Mouse (Mus musculus): Measurements from ENCODE around the gene Prkcz. TPM values are rescaled to one million over a fixed set of nuclear protein-coding genes. Genes with fewer than 3 reads are reported as not detected.

Gene Prkcz
- polyA plus RNA-seq, 1 experiment from 2014 or later = 3.0 TPM

- Histone ChIP-seq H3K4me2 (ENCODE audit: low read depth, low read length) (no peak overlapping the region), H3K9me3 (ENCODE audit: low read length) (no peaks in the 10 kb centered on the region), H3K9ac (replicated peaks) (no peak overlapping the region), H3K4me1 (ENCODE audit: insufficient read depth) (no peaks in the 10 kb centered on the region), H3K4me3 (ENCODE audit: low read depth, low read length) (no peak overlapping the region), H3K27ac (ENCODE audit: low read depth) (no peak overlapping the region), H3K36me3 (replicated peaks; ENCODE audit: insufficient read depth, low read length) (no peaks in the 10 kb centered on the region), H3K27me3 (ENCODE audit: insufficient read depth, low read length) (no peaks in the 10 kb centered on the region)
- DNase-seq (no peak), ATAC-seq (no peak)
- 75% methylated on average over 10 of the region's 10 CpGs for WGBS (ENCODE audit: insufficient replicate concordance)
- TF ChIP-seq EP300 (IDR thresholded peaks at IDR 0.05; ENCODE audit: low read depth) (no peak), CTCF (IDR thresholded peaks at IDR 0.05; ENCODE audit: low read depth) (no peak)
Observed at GRCm38 (mm10) chr4:155292863-155293262, 68.3 kb downstream of the Prkcz start.

DNA sequence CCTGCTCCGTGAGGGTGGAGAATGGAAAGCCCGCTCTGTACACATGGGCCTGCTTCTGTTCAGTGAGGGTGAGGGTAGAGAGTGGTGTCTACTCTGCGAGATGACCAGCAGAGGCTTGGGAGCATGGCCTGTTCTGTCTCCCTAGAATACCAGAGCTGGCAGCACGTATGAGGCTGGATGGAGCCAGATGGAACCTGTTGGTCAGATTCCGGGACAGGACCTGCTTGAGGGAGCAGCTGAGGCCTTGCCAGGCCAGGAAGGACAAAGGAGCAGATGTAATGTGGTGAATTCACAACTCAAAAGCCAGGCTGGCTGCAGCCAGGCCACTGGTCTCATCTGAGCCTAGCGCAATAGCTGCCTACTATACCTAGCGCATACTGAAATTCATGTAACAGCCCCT is 71.1 kb downstream of the Prkcz start:
- H3K9me3 ChIP-seq (ENCODE audit: low read length) = no peaks in the 10 kb centered on the region
- no peaks in the 10 kb centered on the region for H3K36me3 ChIP-seq (replicated peaks; ENCODE audit: insufficient read depth, low read length)
- DNase-seq = no peak
- TF ChIP-seq CTCF (IDR thresholded peaks at IDR 0.05; ENCODE audit: low read depth) = no peak
- no peak for TF ChIP-seq EP300 (IDR thresholded peaks at IDR 0.05; ENCODE audit: low read depth)
- no peak overlapping the region for H3K4me3 ChIP-seq (ENCODE audit: low read depth, low read length)
- H3K27me3 ChIP-seq (ENCODE audit: insufficient read depth, low read length) = no peaks in the 10 kb centered on the region
- 84% methylated on average over 7 of the region's 7 CpGs for WGBS (ENCODE audit: insufficient replicate concordance)
- H3K4me1 ChIP-seq (ENCODE audit: insufficient read depth) = no peaks in the 10 kb centered on the region
- H3K27ac ChIP-seq (ENCODE audit: low read depth) = no peak overlapping the region
- no peak overlapping the region for H3K4me2 ChIP-seq (ENCODE audit: low read depth, low read length)
- ATAC-seq = no peak
- H3K9ac ChIP-seq (replicated peaks) = no peak overlapping the region

GRCm38 (mm10) chr4:155288586-155288985 is 72.6 kb downstream of the Prkcz start:
- Histone ChIP-seq H3K4me2 (ENCODE audit: low read depth, low read length) (no peak overlapping the region), H3K36me3 (replicated peaks; ENCODE audit: insufficient read depth, low read length) (no peaks in the 10 kb centered on the region), H3K9ac (replicated peaks) (no peak overlapping the region), H3K27me3 (ENCODE audit: insufficient read depth, low read length) (no peaks in the 10 kb centered on the region), H3K4me1 (ENCODE audit: insufficient read depth) (no peaks in the 10 kb centered on the region), H3K4me3 (ENCODE audit: low read depth, low read length) (no peak overlapping the region), H3K9me3 (ENCODE audit: low read length) (no peaks in the 10 kb centered on the region), H3K27ac (ENCODE audit: low read depth) (no peak overlapping the region)
- no peak for DNase-seq
- 50% methylated on average over 1 of the region's 1 CpGs for WGBS (ENCODE audit: insufficient replicate concordance)
- no peak for ATAC-seq
- no peak for TF ChIP-seq CTCF (IDR thresholded peaks at IDR 0.05; ENCODE audit: low read depth)
- no peak for TF ChIP-seq EP300 (IDR thresholded peaks at IDR 0.05; ENCODE audit: low read depth)

DNA sequence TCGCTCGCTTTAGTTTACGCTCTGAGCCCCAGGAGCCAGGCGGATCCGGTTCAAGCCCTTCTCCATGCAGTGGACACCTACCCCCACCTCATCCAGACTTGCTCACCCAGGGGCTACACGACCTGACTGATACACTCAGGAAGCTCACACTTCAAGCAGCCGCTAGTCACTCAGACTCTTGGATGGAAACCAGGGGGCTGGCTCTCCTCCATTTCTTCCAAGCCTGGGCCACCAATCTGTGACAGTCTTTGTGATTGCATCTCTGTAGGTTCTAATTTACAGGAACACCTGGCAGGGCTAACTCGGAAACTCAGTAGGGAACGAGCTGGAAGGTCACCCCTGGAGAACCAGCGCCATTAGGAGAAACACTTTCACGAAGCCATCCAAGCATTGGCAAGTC is 73.4 kb downstream of the Prkcz start:
- Histone ChIP-seq H3K36me3 (replicated peaks; ENCODE audit: insufficient read depth, low read length) (no peaks in the 10 kb centered on the region), H3K27ac (ENCODE audit: low read depth) (no peak overlapping the region), H3K9me3 (ENCODE audit: low read length) (no peaks in the 10 kb centered on the region), H3K4me3 (ENCODE audit: low read depth, low read length) (no peak overlapping the region), H3K9ac (replicated peaks) (no peak overlapping the region), H3K4me2 (ENCODE audit: low read depth, low read length) (no peak overlapping the region), H3K27me3 (ENCODE audit: insufficient read depth, low read length) (no peaks in the 10 kb centered on the region), H3K4me1 (ENCODE audit: insufficient read depth) (no peaks in the 10 kb centered on the region)
- TF ChIP-seq CTCF (IDR thresholded peaks at IDR 0.05; ENCODE audit: low read depth) (no peak), EP300 (IDR thresholded peaks at IDR 0.05; ENCODE audit: low read depth) (no peak)
- DNase-seq = no peak
- WGBS (ENCODE audit: insufficient replicate concordance) = 84% methylated on average over 11 of the region's 11 CpGs
- ATAC-seq = no peak

DNA sequence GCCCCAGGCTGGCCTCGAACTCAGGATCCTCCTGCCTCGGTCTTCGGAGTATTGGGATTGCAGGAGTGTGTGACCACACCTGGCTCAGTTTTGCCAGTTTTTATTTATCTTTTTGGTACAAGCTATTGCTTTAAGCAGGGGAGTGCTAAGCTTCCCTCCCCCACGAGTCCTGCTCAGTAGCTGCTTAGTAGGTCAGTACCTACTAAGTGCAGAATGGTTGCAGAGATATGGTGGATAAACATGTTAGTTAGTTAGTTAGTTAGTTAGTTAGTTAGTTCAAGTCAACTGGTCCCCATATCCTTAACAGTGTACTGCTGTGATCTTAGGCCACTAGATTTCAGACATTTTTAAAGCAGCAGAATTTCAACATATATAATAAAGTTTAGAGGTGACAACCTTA is 75.1 kb downstream of the Prkcz start:
- Histone ChIP-seq H3K36me3 (replicated peaks; ENCODE audit: insufficient read depth, low read length) (no peaks in the 10 kb centered on the region), H3K4me3 (ENCODE audit: low read depth, low read length) (no peak overlapping the region), H3K27me3 (ENCODE audit: insufficient read depth, low read length) (no peaks in the 10 kb centered on the region), H3K4me2 (ENCODE audit: low read depth, low read length) (no peak overlapping the region), H3K9me3 (ENCODE audit: low read length) (no peaks in the 10 kb centered on the region), H3K27ac (ENCODE audit: low read depth) (no peak overlapping the region), H3K9ac (replicated peaks) (no peak overlapping the region), H3K4me1 (ENCODE audit: insufficient read depth) (peaks cover 2% of the 10 kb centered on the region; the same call in 1 of the 2 replicates)
- DNase-seq = no peak
- TF ChIP-seq CTCF (IDR thresholded peaks at IDR 0.05; ENCODE audit: low read depth) = no peak
- TF ChIP-seq EP300 (IDR thresholded peaks at IDR 0.05; ENCODE audit: low read depth) = no peak
- WGBS (ENCODE audit: insufficient replicate concordance) = 74% methylated on average over 4 of the region's 4 CpGs
- ATAC-seq = no peak

DNA sequence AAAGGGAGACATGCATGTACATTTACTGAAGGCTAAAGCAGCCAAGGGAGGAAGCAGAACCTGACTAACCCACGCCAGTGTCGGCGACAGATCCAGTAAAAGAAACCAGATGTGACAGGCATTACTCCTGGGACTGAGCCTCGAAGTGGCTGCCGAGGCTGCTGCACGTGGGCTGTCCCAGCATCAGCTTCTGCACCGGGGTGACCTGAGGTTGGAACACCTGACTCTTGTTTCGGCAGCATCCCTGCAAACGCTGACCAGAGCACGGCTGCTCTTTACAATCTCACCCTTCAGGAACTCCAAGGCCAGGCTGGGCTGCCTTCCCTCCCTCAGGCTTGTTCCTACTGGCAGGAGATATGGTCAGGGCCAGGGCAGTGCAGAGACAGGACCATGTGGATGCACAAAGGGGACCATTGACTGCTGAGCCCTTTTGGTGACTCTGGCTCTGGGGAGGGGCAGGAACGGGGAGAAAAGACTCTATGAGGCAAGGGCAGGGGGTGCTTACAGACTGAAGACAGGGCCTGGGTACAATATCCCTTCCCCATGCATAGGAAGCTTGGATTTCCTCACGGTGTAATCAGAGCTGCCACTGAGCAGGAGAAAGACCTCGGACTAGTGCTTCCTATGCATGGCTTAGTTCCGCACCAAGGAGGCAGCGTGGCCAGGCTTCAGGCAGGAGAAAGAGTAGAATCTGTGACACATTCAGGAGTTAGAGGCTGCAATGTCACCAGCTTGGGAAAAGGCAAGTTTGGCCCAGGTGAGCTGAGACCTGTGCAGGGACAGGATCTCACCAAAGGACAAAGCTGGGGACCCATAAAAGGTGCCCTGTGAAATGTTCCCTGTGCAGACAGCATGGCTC is 76.4 kb downstream of the Prkcz start:
- 68% methylated on average over 15 of the region's 15 CpGs for WGBS (ENCODE audit: insufficient replicate concordance)
- H3K36me3 ChIP-seq (replicated peaks; ENCODE audit: insufficient read depth, low read length) = no peaks in the 10 kb centered on the region
- H3K27ac ChIP-seq (ENCODE audit: low read depth) = no peak overlapping the region
- DNase-seq (no peak), ATAC-seq (no peak)
- H3K4me3 ChIP-seq (ENCODE audit: low read depth, low read length) = no peak overlapping the region
- H3K4me2 ChIP-seq (ENCODE audit: low read depth, low read length) = no peak overlapping the region
- no peak overlapping the region for H3K9ac ChIP-seq (replicated peaks)
- TF ChIP-seq EP300 (IDR thresholded peaks at IDR 0.05; ENCODE audit: low read depth) (no peak), CTCF (IDR thresholded peaks at IDR 0.05; ENCODE audit: low read depth) (no peak)
- peaks cover 7% of the 10 kb centered on the region; the same call in 1 of the 2 replicates for H3K4me1 ChIP-seq (ENCODE audit: insufficient read depth)
- H3K9me3 ChIP-seq (ENCODE audit: low read length) = no peaks in the 10 kb centered on the region
- H3K27me3 ChIP-seq (ENCODE audit: insufficient read depth, low read length) = no peaks in the 10 kb centered on the region
